Mouse (Mus musculus): Measurements from ENCODE around the gene Sned1. TPM values are rescaled to one million over a fixed set of nuclear protein-coding genes. Genes with fewer than 3 reads are reported as not detected.

The Sned1 gene
- polyA plus RNA-seq, 1 experiment: not detected

DNA sequence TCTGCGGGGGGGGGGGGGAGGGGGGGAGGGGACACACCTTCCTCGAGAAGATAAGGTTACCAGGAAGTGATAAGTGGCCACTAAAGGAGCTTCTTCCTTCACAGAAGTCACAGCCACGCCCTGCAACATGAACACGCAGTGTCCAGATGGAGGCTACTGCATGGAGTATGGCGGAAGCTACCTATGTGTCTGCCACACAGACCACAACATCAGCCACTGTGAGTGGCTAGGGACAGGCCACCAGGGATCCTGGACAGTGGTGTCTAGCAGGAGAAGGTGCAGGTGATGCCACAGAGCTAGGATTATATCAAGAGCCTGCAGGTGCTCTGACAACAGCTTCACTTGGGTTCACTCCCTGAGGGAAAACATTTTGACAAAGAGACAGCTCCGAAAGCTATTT is 36.1 kb downstream of the Sned1 start:
- no peak for TF ChIP-seq GATA1 (IDR thresholded peaks at IDR 0.05; ENCODE audit: low read length)

DNA sequence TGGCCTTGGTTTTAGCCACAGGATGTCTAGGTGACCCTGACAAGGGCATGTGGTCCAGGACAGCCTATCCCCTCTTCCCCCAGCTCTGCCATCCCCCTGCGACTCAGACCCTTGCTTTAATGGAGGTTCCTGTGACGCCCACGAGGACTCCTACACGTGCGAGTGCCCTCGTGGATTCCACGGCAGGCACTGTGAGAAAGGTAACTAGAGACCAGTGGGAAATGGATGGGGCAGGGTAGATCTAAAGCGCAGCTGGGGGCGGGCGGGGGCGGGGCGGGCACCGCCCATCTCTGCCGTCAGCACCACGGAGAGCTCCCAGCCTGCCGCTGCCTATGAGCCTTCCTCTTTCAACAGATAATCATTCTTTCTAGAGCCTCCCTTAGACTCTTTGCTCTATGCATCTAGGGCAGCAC is 36.8 kb downstream of the Sned1 start:
- TF ChIP-seq GATA1 (IDR thresholded peaks at IDR 0.05; ENCODE audit: low read length): no peak

DNA sequence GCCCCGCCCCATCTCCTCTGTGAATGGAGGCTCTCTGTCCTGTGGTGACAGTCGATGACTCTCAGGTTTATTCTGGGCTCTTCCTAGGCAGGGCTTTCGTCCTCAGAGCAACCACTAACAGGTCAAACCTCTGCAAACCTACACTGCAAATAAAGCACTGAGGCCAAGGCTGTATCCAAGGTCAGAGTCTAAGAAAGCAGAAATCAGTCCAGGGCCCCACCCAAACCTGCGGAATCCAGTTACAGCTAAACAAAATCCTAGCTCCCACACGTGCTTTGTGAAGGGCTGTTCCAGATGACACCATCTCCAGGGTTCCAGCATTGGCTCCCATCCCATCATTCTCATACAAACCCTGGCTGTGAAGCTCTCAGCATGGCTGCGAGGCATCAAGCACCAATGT is 39.9 kb downstream of the Sned1 start:
- no peak for TF ChIP-seq GATA1 (IDR thresholded peaks at IDR 0.05; ENCODE audit: low read length)

DNA sequence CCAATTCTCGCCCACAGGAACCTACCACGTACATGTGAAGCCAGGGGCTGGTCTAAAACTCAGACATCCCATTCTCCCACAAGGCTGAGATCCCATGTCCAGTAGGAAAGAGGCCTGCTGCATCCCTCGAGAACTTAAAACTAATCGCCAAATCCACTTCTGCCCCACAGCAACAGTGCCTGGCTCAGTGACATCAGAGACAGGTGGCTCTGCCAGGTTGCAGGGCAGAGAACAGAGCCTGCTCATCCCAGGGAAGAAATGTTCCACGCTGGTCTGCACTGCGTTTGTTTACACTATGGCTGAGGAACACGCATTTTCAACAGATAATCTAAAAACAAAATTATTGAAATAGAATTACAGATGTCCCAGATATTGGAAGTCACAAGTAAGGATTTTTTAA is 41.4 kb downstream of the Sned1 start:
- TF ChIP-seq GATA1 (IDR thresholded peaks at IDR 0.05; ENCODE audit: low read length): no peak

DNA sequence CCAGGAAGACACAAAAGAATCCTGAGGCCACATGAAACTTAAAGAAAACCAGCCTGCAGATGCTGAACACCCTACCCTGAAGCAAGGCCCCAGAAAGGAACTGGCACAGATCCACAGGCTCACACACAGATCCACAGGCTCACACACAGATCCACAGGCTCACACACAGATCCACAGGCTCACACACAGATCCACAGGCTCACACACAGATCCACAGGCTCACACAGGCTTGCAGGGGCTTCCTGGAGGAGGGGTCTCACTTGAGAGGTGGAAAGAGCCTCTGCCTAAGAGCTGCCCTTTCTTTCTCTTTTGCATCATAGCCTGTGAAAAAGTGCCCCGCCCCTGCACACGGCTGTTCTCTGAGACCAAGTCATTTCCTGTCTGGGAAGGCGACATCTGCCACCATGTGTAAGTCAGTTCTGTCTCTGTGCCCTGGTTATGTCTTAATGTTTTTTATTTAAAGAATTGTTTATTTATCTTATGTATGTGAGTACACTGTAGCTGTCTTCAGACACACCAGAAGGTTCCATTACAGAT is 54.1 kb downstream of the Sned1 start:
- TF ChIP-seq GATA1 (IDR thresholded peaks at IDR 0.05; ENCODE audit: low read length): no peak

DNA sequence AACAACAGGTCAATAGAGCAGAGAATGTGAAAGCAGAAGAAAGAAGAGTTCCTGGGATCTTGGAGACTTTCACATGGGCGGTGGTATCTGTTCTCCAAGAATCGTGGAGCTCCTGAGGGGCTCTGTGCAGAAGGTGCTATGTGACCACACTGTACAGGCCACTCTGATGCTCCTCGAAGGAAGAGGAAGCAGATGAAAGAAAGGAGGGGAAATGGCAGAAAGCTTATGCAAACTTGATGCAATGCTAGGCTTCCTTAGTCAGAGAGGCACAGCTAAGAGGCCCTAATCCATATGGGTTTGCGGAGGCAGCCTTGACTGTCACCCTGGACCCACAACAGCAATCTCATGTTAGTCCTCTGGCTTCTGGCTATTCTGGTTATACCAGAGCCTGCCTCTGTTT is 55.3 kb downstream of the Sned1 start:
- no peak for TF ChIP-seq GATA1 (IDR thresholded peaks at IDR 0.05; ENCODE audit: low read length)

DNA sequence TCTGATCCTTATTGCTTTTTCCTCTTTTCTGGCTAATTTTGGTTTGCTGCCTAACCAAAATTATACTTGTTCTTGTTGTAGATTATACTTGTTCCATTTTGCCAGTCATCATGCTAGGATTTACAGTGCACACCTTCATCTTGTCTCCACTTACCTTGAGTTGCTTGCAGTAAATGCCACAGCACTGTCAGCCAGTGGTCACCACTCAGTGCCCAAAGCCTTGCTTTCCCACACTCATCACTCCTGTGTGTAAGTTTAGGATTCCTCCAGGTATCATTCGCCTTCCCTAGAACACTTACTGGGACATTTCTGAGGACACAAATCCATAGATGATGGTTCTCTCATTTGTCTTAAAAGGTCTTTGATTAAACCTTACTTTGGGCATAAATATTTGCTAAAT is 56.0 kb downstream of the Sned1 start:
- no peak for TF ChIP-seq GATA1 (IDR thresholded peaks at IDR 0.05; ENCODE audit: low read length)

DNA sequence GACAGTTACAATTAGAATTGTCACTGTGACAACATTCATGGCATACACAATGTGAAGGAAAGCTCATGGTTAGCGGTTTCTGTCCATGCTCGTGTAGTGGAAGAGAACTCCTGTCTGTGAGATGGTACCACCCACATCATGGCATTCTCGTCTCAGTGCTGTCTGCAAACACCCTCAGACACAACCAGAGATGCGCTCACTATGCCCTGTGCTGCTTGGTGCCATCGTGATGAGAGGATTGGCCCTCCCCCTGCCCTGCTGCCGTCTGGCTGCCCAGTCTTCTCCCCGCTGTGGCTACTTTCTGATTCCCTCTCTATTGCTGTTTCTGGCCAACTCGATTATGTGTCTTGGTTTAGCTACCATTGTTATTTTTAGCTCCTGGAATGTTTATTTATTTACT is 56.4 kb downstream of the Sned1 start:
- no peak for TF ChIP-seq GATA1 (IDR thresholded peaks at IDR 0.05; ENCODE audit: low read length)

DNA sequence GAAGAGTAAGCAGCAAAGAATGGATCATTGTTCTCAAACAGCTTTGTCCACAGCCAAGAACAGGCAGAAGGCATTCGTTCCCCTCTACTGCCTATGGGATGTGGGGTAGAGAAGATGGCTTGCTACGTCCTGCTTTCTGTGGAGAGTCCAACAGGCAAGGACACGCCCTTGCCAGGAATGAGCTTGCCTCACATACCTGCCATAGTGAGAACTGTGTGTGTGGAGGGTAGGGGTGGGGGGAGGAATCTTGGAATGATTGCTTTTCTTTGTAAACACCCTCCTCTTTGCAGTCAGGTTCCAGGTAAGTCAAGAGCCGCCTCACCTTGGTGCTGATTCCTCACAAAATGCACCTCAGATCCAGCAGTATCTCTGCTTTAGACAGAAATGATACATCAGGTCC is 64.2 kb downstream of the Sned1 start:
- TF ChIP-seq GATA1 (IDR thresholded peaks at IDR 0.05; ENCODE audit: low read length): no peak

DNA sequence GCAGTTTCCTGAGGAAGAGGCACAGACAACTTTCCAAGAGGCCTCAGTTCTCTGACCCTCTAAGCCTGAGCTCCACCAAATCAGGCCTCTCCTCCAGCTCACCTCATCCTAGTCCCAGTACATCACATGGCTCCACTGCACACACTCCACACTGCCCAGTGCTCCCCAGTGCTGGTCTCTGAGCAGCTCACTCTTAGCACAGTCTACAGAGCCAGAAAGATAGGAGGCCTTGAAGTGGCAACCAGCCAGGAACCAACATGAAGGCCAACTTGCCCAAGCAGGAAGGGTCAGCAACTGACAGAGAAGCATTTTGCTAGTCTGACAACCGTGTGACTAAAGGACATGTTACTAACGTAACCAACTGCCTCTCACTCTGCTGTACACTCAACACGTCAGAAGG is 64.9 kb downstream of the Sned1 start:
- no peak for TF ChIP-seq GATA1 (IDR thresholded peaks at IDR 0.05; ENCODE audit: low read length)

DNA sequence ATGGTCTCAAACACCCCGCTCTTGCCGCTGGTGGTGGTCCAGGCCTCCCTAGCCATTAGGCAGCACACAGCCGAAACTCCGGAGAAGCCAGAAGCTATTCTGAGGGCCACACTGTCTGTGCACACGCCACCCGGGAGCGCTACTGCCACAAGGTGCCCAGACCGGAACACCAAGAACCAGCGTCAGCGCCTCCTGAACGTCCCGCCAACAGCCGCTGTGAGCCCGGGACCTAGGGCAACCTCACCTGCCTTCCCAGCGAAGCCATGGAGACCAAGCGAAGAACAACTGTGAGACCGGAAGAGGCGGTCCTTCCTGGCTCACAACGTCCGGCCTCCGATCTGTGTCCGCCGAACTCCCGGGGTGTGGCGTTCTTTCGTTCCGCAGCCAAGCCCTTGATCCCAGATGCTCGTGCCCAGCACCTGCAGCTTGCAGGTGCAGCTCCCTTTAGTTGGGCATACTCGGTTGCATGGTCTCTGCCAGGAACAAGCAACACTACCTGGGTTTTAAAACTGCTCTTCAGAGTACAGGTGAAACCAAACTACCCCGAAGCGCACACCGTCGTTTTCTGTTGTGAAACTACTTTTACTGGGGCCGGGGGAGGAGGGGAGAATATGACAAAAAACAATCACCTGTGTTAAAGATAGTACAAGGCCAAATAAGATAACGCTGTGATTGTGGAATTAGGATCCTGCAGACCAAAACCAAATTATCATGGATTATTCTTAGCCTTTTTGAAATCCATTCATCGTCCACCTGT is 70.1 kb downstream of the Sned1 start, which contains the start of gene Mterf4:
TSS of gene Mterf4 (minus strand) at position 335 of the 757 bp plus-strand sequence.
- no peak for TF ChIP-seq GATA1 (IDR thresholded peaks at IDR 0.05; ENCODE audit: low read length)

DNA sequence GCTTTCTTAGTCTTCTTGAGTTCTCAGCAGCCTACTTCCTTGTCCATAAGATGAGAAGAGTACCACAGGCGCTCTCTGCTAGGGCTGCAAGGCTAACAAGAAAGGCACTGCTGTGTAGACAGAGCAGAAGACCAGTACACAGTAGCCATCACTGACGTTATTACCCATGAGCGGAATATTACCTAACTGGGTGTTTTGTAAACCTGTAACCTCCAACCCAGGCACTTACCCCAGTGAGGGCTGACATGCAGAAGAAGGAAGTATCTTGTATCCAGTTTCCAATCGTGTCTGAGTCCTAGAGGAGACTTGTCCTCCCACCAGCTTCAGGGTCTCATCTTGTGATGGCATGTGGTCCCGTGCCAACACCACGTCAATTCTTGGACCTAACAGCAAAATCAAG is 88.3 kb downstream of the Sned1 start:
- no peak for TF ChIP-seq GATA1 (IDR thresholded peaks at IDR 0.05; ENCODE audit: low read length)

DNA sequence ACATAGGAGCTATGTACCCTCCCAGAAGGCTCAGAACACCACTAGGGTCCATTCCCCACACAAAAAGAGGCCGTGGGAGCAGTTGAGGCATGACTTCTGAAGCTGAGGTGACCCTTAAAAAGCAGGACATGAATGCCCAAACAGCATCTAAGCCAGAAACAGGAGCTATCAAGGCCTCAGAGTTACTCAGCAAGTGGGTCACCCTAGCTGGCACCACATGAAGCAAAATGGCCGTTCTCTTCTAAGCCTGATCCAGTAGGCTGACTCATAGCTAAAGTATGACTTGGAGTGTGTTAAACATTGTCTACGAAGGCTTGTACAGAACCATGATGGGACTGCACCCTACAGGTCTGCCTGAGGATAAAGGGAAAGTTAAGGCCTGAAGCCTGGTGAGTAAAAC is 90.8 kb downstream of the Sned1 start:
- TF ChIP-seq GATA1 (IDR thresholded peaks at IDR 0.05; ENCODE audit: low read length): no peak

DNA sequence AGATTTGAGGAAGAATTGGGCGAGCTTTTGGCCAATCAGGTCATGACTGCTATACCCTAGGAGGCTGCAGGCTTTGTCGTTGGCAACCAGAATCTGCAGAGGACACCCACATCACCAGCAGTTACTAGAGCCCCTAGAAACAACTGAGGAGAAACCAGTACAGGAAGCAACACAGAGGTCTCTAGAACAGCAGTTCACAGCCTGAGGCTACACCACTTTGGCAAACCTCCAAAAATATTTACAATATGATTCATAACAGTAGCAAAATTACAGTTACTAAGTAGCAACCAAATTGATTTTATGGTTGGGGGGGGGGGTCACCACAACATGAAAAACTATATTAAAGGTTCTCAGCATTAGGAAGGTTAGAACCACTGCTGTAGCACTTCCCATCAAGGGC is 99.0 kb downstream of the Sned1 start:
- no peak for TF ChIP-seq GATA1 (IDR thresholded peaks at IDR 0.05; ENCODE audit: low read length)

DNA sequence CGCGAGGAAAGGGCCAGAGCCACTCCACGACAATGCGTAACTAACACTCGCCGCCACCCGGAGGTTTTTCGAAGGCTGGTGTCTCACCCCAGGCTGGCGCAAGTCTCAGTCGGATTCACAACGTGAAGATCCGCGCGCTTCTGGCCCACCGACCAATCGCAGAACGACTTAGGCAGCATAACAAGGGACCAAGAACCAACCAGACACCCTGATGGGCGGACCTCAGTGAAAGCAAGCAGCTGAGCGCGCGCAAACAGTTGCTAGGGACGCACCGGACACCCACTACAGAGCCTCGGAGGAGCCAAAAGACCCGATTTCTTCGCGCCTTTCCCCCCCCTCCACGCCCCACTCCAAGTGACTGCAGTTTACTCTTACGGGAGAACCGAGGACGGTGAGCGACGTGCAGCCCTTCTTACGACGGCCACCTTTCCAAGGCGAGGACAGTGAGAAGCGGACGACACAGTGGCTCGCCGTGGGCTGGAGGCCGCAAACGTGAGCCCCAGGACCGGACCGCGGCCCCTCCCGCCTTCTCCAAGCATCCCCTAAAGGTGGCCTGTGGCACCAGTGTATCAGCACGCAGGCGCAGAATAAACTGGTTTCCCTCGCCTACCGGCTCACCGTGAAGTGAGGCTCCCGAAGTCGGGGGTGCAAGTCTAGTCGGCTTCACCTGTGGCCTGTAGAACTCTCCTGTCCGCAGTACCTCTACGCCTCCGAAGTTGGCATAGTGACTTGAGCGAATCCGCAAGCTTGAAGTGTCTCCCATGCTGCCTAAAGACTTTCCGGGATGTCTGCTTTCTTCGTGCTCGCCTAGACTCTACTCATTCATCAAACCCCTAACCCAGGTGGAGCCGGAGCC is 107.2 kb downstream of the Sned1 start, which contains the start of the genes Ppp1r7 and Pask:
TSS of gene Ppp1r7 (plus strand) at position 207 of the 856 bp plus-strand sequence.
TSS of gene Pask (minus strand) at position 835 of the 856 bp plus-strand sequence.
- TF ChIP-seq GATA1 (IDR thresholded peaks at IDR 0.05; ENCODE audit: low read length): no peak

DNA sequence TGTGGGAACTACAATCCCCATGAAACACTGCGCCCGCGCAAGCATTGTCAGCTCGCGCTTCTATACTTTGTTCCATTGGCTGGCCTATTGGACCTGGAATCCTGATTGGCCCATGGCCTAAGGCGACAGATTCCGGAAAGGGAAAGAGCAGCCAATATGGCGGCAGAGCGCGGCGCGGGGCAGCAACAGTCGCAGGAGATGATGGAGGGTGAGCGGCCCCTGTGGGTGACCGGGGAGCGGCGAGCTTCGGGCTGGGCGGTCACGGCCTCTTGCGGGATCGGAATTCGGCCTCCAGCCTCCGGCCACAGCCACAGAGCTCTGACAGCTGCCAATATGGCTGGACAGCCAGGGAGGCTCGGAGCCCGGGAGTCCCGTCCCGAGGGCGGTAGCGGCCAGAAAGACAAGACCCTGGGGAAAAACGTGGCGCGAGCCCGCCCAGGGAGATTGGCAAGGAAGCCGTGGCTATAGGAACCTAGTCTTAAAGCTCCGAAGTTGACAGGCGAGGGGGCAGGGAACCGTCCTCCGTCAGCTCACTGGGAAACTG is 107.9 kb downstream of the Sned1 start:
- no peak for TF ChIP-seq GATA1 (IDR thresholded peaks at IDR 0.05; ENCODE audit: low read length)
